Mouse (Mus musculus): ENCODE data around the gene Cyp24a1.

The Cyp24a1 gene

GRCm38 (mm10) chr2:170497091-170497566 is at the start of gene Cyp24a1:
Cyp24a1 (minus strand) TSS chr2:170497145.
- peak; percentile 88 for DNase-seq

- DNase-seq = no peak
Measured at GRCm38 (mm10) chr2:170545745-170546144, 48.8 kb upstream of the Cyp24a1 start.

GRCm38 (mm10) chr2:170544950-170545349 is 48.0 kb upstream of the Cyp24a1 start:
- no peak for DNase-seq

- no peak for DNase-seq
Measured at GRCm38 (mm10) chr2:170544159-170544558, 47.2 kb upstream of the Cyp24a1 start.

GRCm38 (mm10) chr2:170543625-170544024 is 46.7 kb upstream of the Cyp24a1 start:
- no peak for DNase-seq

- no peak for DNase-seq
Measured at GRCm38 (mm10) chr2:170539211-170539610, 42.3 kb upstream of the Cyp24a1 start.

- DNase-seq = no peak
Measured at GRCm38 (mm10) chr2:170535841-170536240, 38.9 kb upstream of the Cyp24a1 start.

- no peak for DNase-seq
Measured at GRCm38 (mm10) chr2:170534803-170535174, 37.8 kb upstream of the Cyp24a1 start.

GRCm38 (mm10) chr2:170534116-170534802 is 37.3 kb upstream of the Cyp24a1 start:
- DNase-seq = no peak

GRCm38 (mm10) chr2:170530256-170530655 is 33.3 kb upstream of the Cyp24a1 start:
- DNase-seq = no peak

- no peak for DNase-seq
Measured at GRCm38 (mm10) chr2:170529766-170530165, 32.8 kb upstream of the Cyp24a1 start.

GRCm38 (mm10) chr2:170528061-170528460 is 31.1 kb upstream of the Cyp24a1 start:
- DNase-seq = peak; percentile 51

- no peak for DNase-seq
Measured at GRCm38 (mm10) chr2:170526513-170526912, 29.6 kb upstream of the Cyp24a1 start.

- DNase-seq = no peak
Measured at GRCm38 (mm10) chr2:170520321-170520971, 23.5 kb upstream of the Cyp24a1 start.

GRCm38 (mm10) chr2:170513756-170514155 is 16.8 kb upstream of the Cyp24a1 start:
- DNase-seq = no peak

- DNase-seq = peak; percentile 90
Measured at GRCm38 (mm10) chr2:170511073-170511891, 14.3 kb upstream of the Cyp24a1 start.

- peak; percentile 86 for DNase-seq
Measured at GRCm38 (mm10) chr2:170508821-170509220, 11.9 kb upstream of the Cyp24a1 start.

- DNase-seq = peak; percentile 69
Measured at GRCm38 (mm10) chr2:170507734-170508133, 10.8 kb upstream of the Cyp24a1 start.

GRCm38 (mm10) chr2:170503983-170504382 is 7.0 kb upstream of the Cyp24a1 start:
- no peak for DNase-seq

GRCm38 (mm10) chr2:170503343-170503742 is 6.4 kb upstream of the Cyp24a1 start:
- DNase-seq = no peak

GRCm38 (mm10) chr2:170498011-170498410 is 1.1 kb upstream of the Cyp24a1 start:
- no peak for DNase-seq

- no peak for DNase-seq
Measured at GRCm38 (mm10) chr2:170496154-170496930, 603 bp downstream of the Cyp24a1 start, which contains the start of gene Pfdn4. Pfdn4 (plus strand) TSS chr2:170496428.
